Mouse (Mus musculus): Measurements from ENCODE around the gene Clrn2. TPM values are rescaled to one million over a fixed set of nuclear protein-coding genes. Genes with fewer than 3 reads are reported as not detected.
"Not testable (repeated sequence)": the region's sequence is repeated elsewhere in the genome, so short reads cannot be mapped to it uniquely, and the experiment has no call there.

Clrn2 gene
- not detected in 2 replicates for polyA plus RNA-seq (2011; ENCODE audit: insufficient read depth, insufficient read length, low replicate concordance, missing spikeins)

DNA sequence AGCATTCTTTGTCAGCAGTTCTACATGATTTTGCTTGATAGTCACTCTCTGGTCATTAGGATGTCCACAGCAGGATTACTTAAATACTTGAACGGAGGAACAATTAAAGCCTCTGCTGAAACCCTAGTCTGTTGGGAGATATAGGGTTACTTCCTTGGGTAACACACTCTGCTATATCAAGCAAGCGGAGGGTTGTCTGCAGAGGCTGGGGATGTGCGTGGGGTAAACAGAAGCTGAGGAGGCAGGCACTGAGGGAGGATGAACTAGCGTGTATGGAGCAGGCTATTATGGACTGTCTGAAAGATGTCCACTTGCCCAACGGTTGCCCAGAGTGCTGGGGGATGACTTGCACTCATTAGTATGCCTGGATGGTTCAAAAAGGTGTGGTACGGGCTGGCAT, at the start of gene Clrn2:
TSS of gene Clrn2 (plus strand) at position 301 of the 400 bp plus-strand sequence.
- TF ChIP-seq POLR2A (IDR thresholded peaks at IDR 0.05; ENCODE audit: borderline replicate concordance, control insufficient read depth, low read depth, low read length) (no peak), CTCF (IDR thresholded peaks at IDR 0.05; ENCODE audit: control insufficient read depth, insufficient read depth, low read length) (no peak)
- H3K4me3 ChIP-seq (replicated peaks; ENCODE audit: control insufficient read depth, low read depth, low read length): no peak within 1 kb of the TSS
- no peak within 1 kb of the TSS for H3K27ac ChIP-seq (ENCODE audit: control insufficient read depth, insufficient read depth, low read depth, low read length, poor library complexity)
- WGBS: 77% methylated on average over 6 of the region's 6 CpGs
- H3K4me1 ChIP-seq (ENCODE audit: control insufficient read depth, insufficient read depth, low read length): peaks cover 2% of the 10 kb centered on the region; the same call in 1 of the 2 replicates

DNA sequence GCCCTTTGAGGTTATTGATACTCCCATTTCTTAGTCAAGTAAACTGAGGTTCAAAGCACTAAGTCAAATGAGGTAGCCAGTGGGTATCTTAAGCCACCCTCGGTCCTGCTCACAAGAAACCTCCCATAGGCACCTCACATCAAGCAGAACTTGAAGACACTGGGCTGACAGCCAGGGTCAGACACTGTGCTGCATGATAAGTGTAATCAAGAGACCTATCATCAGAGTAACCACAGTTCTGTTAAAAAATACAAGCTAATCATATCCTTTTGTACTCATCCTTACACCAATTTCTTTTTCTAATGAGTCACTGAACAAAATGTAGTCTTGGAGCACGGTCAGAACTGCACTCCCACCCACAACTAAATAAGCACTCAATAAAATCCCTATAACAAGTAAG, 47.4 kb upstream of the Clrn2 start:
- no peak overlapping the region for H3K4me3 ChIP-seq (replicated peaks; ENCODE audit: control insufficient read depth, low read depth, low read length)
- TF ChIP-seq CTCF (IDR thresholded peaks at IDR 0.05; ENCODE audit: control insufficient read depth, insufficient read depth, low read length): no peak
- no peak for TF ChIP-seq POLR2A (IDR thresholded peaks at IDR 0.05; ENCODE audit: borderline replicate concordance, control insufficient read depth, low read depth, low read length)
- no peaks in the 10 kb centered on the region for H3K4me1 ChIP-seq (ENCODE audit: control insufficient read depth, insufficient read depth, low read length)
- no peak overlapping the region for H3K27ac ChIP-seq (ENCODE audit: control insufficient read depth, insufficient read depth, low read depth, low read length, poor library complexity)
- 53% methylated on average over 2 of the region's 2 CpGs for WGBS

DNA sequence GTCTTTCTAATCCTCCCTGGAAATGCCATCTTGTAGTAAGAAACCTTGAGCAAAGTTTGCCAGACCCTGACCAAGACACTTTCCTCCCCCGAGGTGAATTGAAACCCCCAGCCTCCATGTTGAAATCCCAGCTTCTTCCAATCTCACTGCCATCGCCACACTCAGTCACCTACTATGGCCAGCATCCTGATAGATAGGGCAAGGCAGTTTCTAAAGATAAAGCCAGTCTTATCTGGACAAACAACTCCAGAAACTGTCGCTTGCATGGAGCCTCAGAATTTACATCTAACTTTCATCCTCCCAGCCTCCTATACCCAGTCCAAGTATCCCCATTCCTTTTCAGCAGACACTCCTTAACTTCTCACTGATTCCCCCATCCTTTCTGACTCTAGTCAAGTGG, 37.1 kb upstream of the Clrn2 start:
- 66% methylated on average over 3 of the region's 3 CpGs for WGBS
- no peaks in the 10 kb centered on the region for H3K4me1 ChIP-seq (ENCODE audit: control insufficient read depth, insufficient read depth, low read length)
- TF ChIP-seq CTCF (IDR thresholded peaks at IDR 0.05; ENCODE audit: control insufficient read depth, insufficient read depth, low read length) (no peak), POLR2A (IDR thresholded peaks at IDR 0.05; ENCODE audit: borderline replicate concordance, control insufficient read depth, low read depth, low read length) (no peak)
- no peak overlapping the region for H3K27ac ChIP-seq (ENCODE audit: control insufficient read depth, insufficient read depth, low read depth, low read length, poor library complexity)
- no peak overlapping the region for H3K4me3 ChIP-seq (replicated peaks; ENCODE audit: control insufficient read depth, low read depth, low read length)

DNA sequence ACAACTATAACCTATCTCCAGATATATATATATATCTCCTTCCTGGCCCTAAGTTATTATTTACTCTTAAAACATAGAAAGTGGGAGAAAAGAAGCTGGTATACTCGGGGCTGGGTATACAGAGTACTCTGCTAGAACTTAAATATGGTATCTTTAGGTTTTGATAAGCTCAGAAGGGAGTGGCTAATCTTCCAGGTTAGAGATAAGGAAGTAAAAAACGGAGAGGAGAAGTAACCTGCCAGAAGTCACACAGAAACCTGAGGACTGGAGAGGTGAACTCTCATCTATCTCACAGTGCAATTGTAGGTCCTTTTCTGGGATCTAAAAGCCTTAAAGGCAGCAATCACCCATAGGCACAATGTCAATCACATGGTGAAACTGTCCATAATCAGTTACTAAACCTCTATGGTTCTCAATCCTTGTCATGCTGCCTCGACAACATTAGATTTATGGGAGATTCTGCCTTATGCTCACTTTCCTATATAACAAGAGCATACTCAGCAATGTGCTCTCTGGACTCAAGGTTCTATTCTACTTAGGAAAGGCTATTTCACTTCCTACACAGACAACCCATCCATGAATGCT, 35.6 kb upstream of the Clrn2 start:
- H3K4me3 ChIP-seq (replicated peaks; ENCODE audit: control insufficient read depth, low read depth, low read length): no peak overlapping the region
- H3K4me1 ChIP-seq (ENCODE audit: control insufficient read depth, insufficient read depth, low read length): no peaks in the 10 kb centered on the region
- TF ChIP-seq POLR2A (IDR thresholded peaks at IDR 0.05; ENCODE audit: borderline replicate concordance, control insufficient read depth, low read depth, low read length) (no peak), CTCF (IDR thresholded peaks at IDR 0.05; ENCODE audit: control insufficient read depth, insufficient read depth, low read length) (no peak)
- H3K27ac ChIP-seq (ENCODE audit: control insufficient read depth, insufficient read depth, low read depth, low read length, poor library complexity): no peak overlapping the region
- 29% methylated on average over 3 of the region's 3 CpGs for whole genome bisulfite sequencing

DNA sequence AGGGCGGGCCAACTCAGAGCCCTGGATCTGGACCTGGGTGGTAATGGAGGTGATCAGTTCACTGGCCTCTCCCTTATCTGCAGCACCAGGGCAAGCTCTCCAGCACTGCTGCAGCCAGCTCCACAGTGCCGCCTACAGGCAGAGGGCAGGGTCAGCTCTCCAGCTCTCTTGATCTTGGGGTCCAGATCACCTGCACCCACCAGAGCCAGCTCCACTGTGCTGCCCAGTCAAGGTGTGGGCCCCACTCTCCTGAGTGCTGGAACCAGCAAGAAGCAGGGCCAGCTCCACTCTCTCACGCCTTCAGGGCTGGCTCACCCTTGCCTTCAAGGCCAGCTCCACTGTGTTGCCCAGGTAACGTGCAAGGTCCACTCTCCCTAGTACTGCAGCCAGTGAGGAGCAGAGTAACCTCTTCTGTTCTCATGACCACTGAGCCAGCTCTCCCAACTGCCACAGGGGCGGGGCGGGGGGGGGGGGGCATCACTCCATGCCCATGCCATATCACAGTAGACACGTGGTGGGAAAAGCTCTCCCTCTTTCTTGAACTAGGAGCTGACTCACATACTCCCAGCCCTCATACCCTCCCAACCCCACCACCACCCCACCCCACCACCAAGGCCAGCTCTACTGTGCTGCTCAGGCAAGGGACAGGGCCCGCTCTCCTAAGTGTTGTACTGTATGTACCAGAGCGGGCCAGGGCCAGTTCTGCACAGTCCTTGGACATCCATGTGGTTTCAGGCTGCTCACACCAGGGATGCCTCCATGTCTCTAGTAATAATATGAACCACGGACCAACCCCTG, 33.5 kb upstream of the Clrn2 start:
- no peak overlapping the region; the same call in 1 of the 2 replicates for H3K27ac ChIP-seq (ENCODE audit: control insufficient read depth, insufficient read depth, low read depth, low read length, poor library complexity)
- WGBS: 78% methylated on average over 10 of the region's 10 CpGs
- no peaks in the 10 kb centered on the region for H3K4me1 ChIP-seq (ENCODE audit: control insufficient read depth, insufficient read depth, low read length)
- no peak overlapping the region for H3K4me3 ChIP-seq (replicated peaks; ENCODE audit: control insufficient read depth, low read depth, low read length)
- TF ChIP-seq POLR2A (IDR thresholded peaks at IDR 0.05; ENCODE audit: borderline replicate concordance, control insufficient read depth, low read depth, low read length) (no peak), CTCF (IDR thresholded peaks at IDR 0.05; ENCODE audit: control insufficient read depth, insufficient read depth, low read length) (peak; percentile 61)

DNA sequence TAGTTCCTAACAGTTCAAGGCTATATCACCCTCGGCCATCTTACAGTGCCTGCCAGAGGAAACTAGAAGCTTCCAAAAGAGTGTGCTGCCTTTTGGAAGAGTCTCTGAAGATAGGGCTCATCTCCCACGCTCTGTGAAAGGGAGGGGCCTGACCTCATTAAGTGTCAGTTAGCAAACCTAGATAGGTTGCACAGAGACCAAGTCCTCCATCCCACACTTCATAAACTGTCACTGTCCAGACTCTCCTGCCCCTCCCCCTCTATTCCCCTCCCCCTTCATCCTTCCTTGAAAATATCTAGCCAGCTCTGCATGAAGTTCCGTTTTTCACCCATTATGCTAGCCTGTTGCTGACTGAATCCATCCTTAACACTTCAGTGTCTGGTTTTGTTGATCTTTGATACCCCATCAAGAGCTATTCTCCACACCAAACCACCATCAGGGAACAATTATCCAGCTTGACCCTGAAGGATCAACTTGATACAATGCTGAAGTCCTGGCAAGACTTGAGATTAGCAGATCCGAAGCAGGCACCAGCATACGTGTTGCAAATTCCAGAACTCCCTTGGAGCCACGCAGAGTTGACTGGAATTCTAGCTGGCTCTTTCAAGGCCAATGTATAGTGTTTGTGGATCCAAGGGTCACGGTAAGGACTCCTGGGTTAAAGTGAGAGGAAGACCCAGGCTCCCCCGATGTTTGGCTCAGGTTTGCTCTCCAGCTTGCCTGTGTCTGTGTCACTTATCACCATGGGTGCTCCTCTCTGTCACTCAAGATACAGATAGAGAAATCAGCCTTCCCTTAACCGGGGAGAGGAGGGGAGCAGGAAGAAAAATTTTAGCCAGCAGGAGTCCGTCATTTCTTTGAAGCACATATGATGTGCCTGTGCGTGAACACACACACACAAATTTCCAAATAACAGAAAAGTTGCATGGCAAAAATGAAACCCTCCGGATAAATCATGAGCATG, 31.4 kb upstream of the Clrn2 start:
- Histone ChIP-seq H3K4me1 (ENCODE audit: control insufficient read depth, insufficient read depth, low read length) (no peaks in the 10 kb centered on the region), H3K27ac (ENCODE audit: control insufficient read depth, insufficient read depth, low read depth, low read length, poor library complexity) (no peak overlapping the region), H3K4me3 (replicated peaks; ENCODE audit: control insufficient read depth, low read depth, low read length) (no peak overlapping the region)
- TF ChIP-seq CTCF (IDR thresholded peaks at IDR 0.05; ENCODE audit: control insufficient read depth, insufficient read depth, low read length) (no peak), POLR2A (IDR thresholded peaks at IDR 0.05; ENCODE audit: borderline replicate concordance, control insufficient read depth, low read depth, low read length) (no peak)
- 68% methylated on average over 12 of the region's 12 CpGs for WGBS

DNA sequence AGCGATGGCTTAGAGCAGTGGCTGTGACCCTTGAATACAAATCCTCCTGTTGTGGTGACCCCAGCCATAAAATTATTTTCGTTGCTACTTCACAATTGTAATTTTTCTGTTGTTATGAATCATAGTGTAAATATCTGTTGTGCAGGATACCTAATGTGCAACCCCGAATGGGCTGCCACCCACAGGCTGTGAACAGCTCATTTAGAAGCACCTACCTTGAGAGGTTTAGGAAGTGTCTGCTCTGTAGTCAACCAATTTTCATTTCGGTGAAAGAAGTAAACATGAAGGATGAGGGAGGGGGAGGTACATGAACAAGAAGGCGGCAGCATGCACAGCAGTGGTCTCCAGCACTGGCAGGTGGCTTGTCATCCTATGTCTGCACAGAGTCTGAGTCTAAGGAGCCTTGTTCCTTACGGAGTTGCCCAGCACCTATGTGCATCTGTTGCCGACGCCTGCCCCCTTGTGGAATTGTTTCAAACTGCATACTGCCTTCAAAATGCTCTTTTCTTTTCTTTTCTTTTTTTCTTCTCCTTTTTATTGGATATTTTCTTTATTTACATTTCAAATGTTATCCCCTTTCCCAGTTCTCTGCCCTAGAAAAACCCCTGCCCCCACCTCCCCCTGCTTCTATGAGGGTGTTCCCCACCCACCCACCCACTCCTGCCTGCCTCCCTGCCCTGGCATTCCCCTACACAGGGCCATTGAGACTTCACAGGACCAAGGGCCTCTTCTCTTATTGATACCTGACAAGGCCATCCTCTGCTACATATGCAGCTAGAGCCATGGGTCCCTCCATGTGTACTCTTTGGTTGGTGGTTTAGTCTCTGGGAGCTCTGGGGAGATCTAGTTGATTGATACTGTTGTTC, 29.3 kb upstream of the Clrn2 start:
- Histone ChIP-seq H3K4me3 (replicated peaks; ENCODE audit: control insufficient read depth, low read depth, low read length) (no peak overlapping the region), H3K4me1 (ENCODE audit: control insufficient read depth, insufficient read depth, low read length) (no peaks in the 10 kb centered on the region), H3K27ac (ENCODE audit: control insufficient read depth, insufficient read depth, low read depth, low read length, poor library complexity) (no peak overlapping the region)
- WGBS: 32% methylated on average over 8 of the region's 8 CpGs
- TF ChIP-seq CTCF (IDR thresholded peaks at IDR 0.05; ENCODE audit: control insufficient read depth, insufficient read depth, low read length): peak; percentile 69
- no peak for TF ChIP-seq POLR2A (IDR thresholded peaks at IDR 0.05; ENCODE audit: borderline replicate concordance, control insufficient read depth, low read depth, low read length)

DNA sequence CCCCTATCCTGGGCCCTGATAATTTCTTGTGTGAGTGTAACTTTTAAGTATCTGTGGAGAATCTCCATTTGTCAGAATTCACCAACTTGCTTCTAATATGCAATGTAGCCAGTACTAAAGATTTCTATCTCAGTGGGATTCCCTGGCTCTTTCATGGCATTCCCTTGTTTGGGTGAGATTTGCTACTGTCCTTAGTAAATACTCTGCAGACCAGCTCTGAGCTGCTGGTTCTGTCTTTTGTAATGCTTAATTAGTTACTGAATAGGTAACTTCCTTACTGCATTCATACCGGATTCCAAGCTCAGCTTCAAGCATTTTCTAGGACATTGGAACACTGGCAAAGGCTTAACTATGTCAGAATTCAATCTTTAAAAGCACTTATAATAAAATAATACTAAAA, 27.8 kb upstream of the Clrn2 start:
- H3K4me3 ChIP-seq (replicated peaks; ENCODE audit: control insufficient read depth, low read depth, low read length); H3K4me1 ChIP-seq (ENCODE audit: control insufficient read depth, insufficient read depth, low read length); H3K27ac ChIP-seq (ENCODE audit: control insufficient read depth, insufficient read depth, low read depth, low read length, poor library complexity): not testable (repeated sequence)
- WGBS: 80% methylated on average over 1 of the region's 1 CpGs

Measured in bone marrow, adult 2 months (tissue).